Mouse (Mus musculus): ENCODE data around the gene Cep128. TPM values are rescaled to one million over a fixed set of nuclear protein-coding genes. Genes with fewer than 3 reads are reported as not detected.

Cep128 gene
- polyA plus RNA-seq, 1 experiment from 2014 or later, result 7.1 TPM

DNA sequence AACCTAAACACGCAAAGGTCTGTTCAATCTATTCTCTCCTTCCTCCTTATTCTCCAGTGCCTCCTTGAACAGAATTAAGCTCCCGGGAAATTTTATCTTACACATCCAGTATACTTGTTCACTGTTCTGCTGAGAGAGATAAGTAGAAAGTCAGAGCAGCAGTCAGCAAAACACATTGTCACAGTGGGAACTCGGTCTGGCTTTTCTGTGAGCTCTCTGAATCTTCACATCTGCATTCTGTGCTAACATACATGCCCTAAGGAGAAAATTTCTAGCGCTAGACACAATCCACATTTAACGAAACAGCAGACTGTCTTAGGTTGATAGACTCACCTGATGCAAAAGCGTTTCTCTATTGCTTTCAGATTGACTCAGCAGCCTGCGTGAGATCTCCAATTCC is 88.3 kb downstream of the Cep128 start:
- Histone ChIP-seq H3K27ac (no peak overlapping the region), H3K4me3 (no peak overlapping the region), H3K4me1 (no peaks in the 10 kb centered on the region), H3K9me3 (no peaks in the 10 kb centered on the region), H3K36me3 (peaks cover 11% of the 10 kb centered on the region), H3K27me3 (ENCODE audit: insufficient read depth, poor library complexity, severe bottlenecking) (no peaks in the 10 kb centered on the region)
- peak; percentile 73 for DNase-seq (ENCODE audit: low spot score)
- 72% methylated on average over 7 of the region's 7 CpGs for WGBS

DNA sequence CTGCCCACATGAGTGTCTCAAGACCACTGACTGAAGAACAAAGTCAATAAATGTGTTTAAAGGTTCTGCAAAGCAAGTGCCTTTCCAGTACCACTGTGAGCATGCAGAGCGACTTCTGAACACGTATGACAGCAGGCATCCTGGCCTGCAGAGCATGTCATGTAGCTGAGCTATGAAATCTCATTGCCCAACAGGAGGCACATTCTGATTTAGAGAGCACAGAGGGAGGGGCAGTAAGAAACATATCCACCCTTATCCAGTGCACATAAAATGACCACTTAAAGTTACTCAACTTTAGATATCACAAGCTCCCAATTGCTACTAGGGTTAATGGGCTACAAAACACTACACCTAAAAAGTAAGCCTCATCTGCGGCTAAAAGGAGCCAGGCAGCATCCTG is 88.8 kb downstream of the Cep128 start:
- WGBS, result 89% methylated on average over 3 of the region's 3 CpGs
- H3K36me3 ChIP-seq, result peaks cover 11% of the 10 kb centered on the region
- no peaks in the 10 kb centered on the region for H3K9me3 ChIP-seq
- DNase-seq (ENCODE audit: low spot score), result no peak
- H3K27me3 ChIP-seq (ENCODE audit: insufficient read depth, poor library complexity, severe bottlenecking), result no peaks in the 10 kb centered on the region
- no peak overlapping the region for H3K4me3 ChIP-seq
- no peak overlapping the region for H3K27ac ChIP-seq
- no peaks in the 10 kb centered on the region for H3K4me1 ChIP-seq

GRCm38 (mm10) chr12:91273936-91274335 is 110.3 kb downstream of the Cep128 start:
- Histone ChIP-seq H3K4me3 (no peak overlapping the region), H3K27me3 (ENCODE audit: insufficient read depth, poor library complexity, severe bottlenecking) (no peaks in the 10 kb centered on the region), H3K27ac (no peak overlapping the region), H3K36me3 (no peaks in the 10 kb centered on the region), H3K9me3 (no peaks in the 10 kb centered on the region), H3K4me1 (no peaks in the 10 kb centered on the region)
- no peak for DNase-seq (ENCODE audit: low spot score)
- 79% methylated on average over 2 of the region's 2 CpGs for WGBS

DNA sequence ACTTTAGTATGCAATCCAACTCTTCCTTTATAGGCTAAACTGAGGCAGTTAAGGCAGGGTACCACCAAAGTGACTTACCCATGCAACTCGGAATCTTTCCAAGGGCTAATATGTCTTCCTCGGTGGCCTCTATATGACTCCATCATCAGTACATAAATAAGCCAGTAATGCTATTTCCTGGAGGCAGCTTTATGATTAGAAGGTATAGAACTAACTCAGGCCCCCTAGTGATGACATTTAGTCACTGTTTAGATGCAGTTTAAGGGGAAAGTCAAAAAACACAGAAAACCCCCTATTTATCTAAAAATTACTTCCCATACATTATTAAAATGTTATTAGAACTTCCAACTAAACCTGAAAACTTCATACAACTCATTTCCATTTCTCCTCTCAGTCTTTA is 114.6 kb downstream of the Cep128 start:
- 94% methylated on average over 2 of the region's 2 CpGs for WGBS

DNA sequence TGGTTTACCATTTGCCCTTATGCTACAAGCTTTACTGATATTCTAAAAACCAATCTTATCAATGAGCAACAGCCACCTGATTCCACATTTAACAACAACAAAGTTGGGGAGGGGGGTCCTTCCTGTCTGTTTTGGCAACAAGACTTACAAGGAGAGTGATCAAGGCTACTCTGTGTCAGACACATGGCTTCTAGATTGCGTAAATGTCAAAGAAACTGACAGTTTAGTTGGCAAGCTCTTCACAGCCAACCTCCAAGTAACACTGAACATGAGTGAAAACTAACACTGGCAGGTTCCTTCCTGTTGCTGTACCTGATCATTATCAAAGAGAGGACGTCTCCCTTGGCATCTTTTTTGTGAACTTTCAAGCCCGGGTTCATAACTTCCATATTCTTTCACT is 115.2 kb downstream of the Cep128 start:
- 72% methylated on average over 3 of the region's 3 CpGs for WGBS

More for the DNA sequence above, 114.6 kb downstream of the Cep128 start:
- Histone ChIP-seq H3K36me3 (no peaks in the 10 kb centered on the region), H3K4me1 (no peaks in the 10 kb centered on the region), H3K27ac (no peak overlapping the region), H3K27me3 (ENCODE audit: insufficient read depth, poor library complexity, severe bottlenecking) (no peaks in the 10 kb centered on the region), H3K4me3 (no peak overlapping the region), H3K9me3 (no peaks in the 10 kb centered on the region)
- no peak for DNase-seq (ENCODE audit: low spot score)

DNA sequence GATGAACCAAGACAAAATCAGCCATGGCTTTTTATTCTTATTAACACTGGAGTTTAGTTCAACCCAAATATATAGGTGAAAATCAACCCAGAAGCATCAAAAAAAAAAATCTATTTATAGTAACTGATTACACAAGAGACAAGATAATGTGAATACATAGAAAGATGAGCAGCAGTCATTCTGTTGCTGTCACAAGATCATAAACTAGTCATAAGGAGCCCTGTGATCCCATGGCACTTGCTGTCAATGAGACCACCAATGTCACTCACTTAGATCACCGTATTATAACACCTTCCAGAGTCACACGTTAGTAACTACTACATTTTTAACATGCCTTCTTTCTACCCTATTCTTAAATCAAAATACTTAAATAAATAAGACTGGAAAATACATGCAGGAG is 118.2 kb downstream of the Cep128 start:
- WGBS, result 78% methylated on average over 2 of the region's 2 CpGs

More for the DNA sequence above, 115.2 kb downstream of the Cep128 start:
- Histone ChIP-seq H3K4me1 (no peaks in the 10 kb centered on the region), H3K9me3 (no peaks in the 10 kb centered on the region), H3K36me3 (no peaks in the 10 kb centered on the region), H3K27ac (no peak overlapping the region), H3K4me3 (no peak overlapping the region), H3K27me3 (ENCODE audit: insufficient read depth, poor library complexity, severe bottlenecking) (no peaks in the 10 kb centered on the region)
- DNase-seq (ENCODE audit: low spot score), result no peak

DNA sequence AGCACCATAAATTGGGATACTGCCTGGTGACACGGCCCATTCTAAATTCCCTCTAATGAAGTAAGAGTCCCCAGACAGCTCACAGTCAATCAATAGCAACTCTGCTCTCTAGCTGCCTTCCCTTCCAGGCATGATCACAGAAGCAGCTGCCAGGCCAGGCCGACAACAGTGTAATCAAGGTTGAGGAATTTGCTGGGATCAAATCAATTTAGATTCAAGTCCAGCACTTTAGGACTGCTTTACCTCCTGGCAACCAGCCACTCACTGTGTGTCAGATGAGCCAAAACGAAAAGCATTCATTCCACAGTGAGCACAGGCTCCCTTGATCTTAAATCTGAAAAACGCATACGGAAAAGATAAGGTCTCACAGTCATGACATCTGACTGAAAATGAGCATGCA is 118.7 kb downstream of the Cep128 start:
- H3K27me3 ChIP-seq (ENCODE audit: insufficient read depth, poor library complexity, severe bottlenecking), result no peaks in the 10 kb centered on the region
- H3K9me3 ChIP-seq, result no peaks in the 10 kb centered on the region
- WGBS, result 56% methylated on average over 5 of the region's 5 CpGs
- H3K36me3 ChIP-seq, result no peaks in the 10 kb centered on the region
- H3K27ac ChIP-seq, result no peak overlapping the region
- H3K4me3 ChIP-seq, result no peak overlapping the region
- H3K4me1 ChIP-seq, result no peaks in the 10 kb centered on the region
- no peak for DNase-seq (ENCODE audit: low spot score)

More for the DNA sequence above, 118.2 kb downstream of the Cep128 start:
- no peaks in the 10 kb centered on the region for H3K9me3 ChIP-seq
- H3K4me3 ChIP-seq, result no peak overlapping the region
- H3K27ac ChIP-seq, result no peak overlapping the region
- no peaks in the 10 kb centered on the region for H3K36me3 ChIP-seq
- H3K4me1 ChIP-seq, result no peaks in the 10 kb centered on the region
- DNase-seq (ENCODE audit: low spot score), result no peak
- no peaks in the 10 kb centered on the region for H3K27me3 ChIP-seq (ENCODE audit: insufficient read depth, poor library complexity, severe bottlenecking)

- no peak overlapping the region for H3K27ac ChIP-seq
- no peak overlapping the region for H3K4me3 ChIP-seq
- no peak for DNase-seq (ENCODE audit: low spot score)
- H3K4me1 ChIP-seq, result no peaks in the 10 kb centered on the region
- WGBS, result 89% methylated on average over 3 of the region's 3 CpGs
- H3K9me3 ChIP-seq, result no peaks in the 10 kb centered on the region
- H3K36me3 ChIP-seq, result no peaks in the 10 kb centered on the region
- no peaks in the 10 kb centered on the region for H3K27me3 ChIP-seq (ENCODE audit: insufficient read depth, poor library complexity, severe bottlenecking)
These were observed 119.3 kb downstream of the Cep128 start for GRCm38 (mm10) chr12:91264828-91265355.

- Histone ChIP-seq H3K4me1 (no peaks in the 10 kb centered on the region), H3K27me3 (ENCODE audit: insufficient read depth, poor library complexity, severe bottlenecking) (no peaks in the 10 kb centered on the region), H3K36me3 (no peaks in the 10 kb centered on the region), H3K4me3 (no peak overlapping the region), H3K9me3 (no peaks in the 10 kb centered on the region), H3K27ac (no peak overlapping the region)
- no peak for DNase-seq (ENCODE audit: low spot score)
- 77% methylated on average over 3 of the region's 3 CpGs for WGBS
These were observed 120.5 kb downstream of the Cep128 start for GRCm38 (mm10) chr12:91263705-91264104.

DNA sequence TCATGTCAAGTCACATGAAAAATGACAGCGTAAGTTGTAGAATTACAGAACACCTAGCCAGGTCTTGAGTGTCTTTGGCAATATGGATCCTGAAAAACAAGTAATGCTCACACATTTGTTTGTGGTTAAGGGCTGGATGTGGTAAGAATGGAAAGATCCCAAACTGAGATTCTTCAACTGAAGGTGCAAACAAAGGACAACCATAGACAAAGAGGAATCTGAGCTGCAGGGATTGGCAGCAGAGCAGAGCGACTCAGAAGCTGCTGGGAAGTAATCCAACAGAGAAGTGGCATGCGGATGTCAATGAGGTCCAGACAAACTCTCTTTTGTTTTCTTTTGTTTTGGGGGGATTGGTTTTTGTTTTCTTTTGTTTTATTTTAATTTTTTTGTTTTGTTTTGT is 121.4 kb downstream of the Cep128 start:
- no peak for DNase-seq (ENCODE audit: low spot score)
- 86% methylated on average over 3 of the region's 3 CpGs for WGBS
- no peaks in the 10 kb centered on the region for H3K36me3 ChIP-seq
- no peaks in the 10 kb centered on the region for H3K9me3 ChIP-seq
- no peaks in the 10 kb centered on the region for H3K4me1 ChIP-seq
- H3K4me3 ChIP-seq, result no peak overlapping the region
- H3K27ac ChIP-seq, result no peak overlapping the region
- H3K27me3 ChIP-seq (ENCODE audit: insufficient read depth, poor library complexity, severe bottlenecking), result no peaks in the 10 kb centered on the region

- no peaks in the 10 kb centered on the region for H3K4me1 ChIP-seq
- H3K4me3 ChIP-seq, result no peak overlapping the region
- no peak overlapping the region for H3K27ac ChIP-seq
- no peak for DNase-seq (ENCODE audit: low spot score)
- no peaks in the 10 kb centered on the region for H3K27me3 ChIP-seq (ENCODE audit: insufficient read depth, poor library complexity, severe bottlenecking)
- WGBS, result 84% methylated on average over 7 of the region's 7 CpGs
- H3K9me3 ChIP-seq, result no peaks in the 10 kb centered on the region
- no peaks in the 10 kb centered on the region for H3K36me3 ChIP-seq
These were observed 127.9 kb downstream of the Cep128 start for GRCm38 (mm10) chr12:91256334-91256733.

- Histone ChIP-seq H3K36me3 (no peaks in the 10 kb centered on the region), H3K4me1 (no peaks in the 10 kb centered on the region), H3K4me3 (no peak overlapping the region), H3K27ac (no peak overlapping the region), H3K27me3 (ENCODE audit: insufficient read depth, poor library complexity, severe bottlenecking) (no peaks in the 10 kb centered on the region), H3K9me3 (no peaks in the 10 kb centered on the region)
- DNase-seq (ENCODE audit: low spot score), result peak; percentile 83
- 96% methylated on average over 6 of the region's 6 CpGs for WGBS
These were observed 129.4 kb downstream of the Cep128 start for GRCm38 (mm10) chr12:91254831-91255230.

- Histone ChIP-seq H3K4me3 (no peak overlapping the region), H3K9me3 (no peaks in the 10 kb centered on the region), H3K27ac (no peak overlapping the region), H3K27me3 (ENCODE audit: insufficient read depth, poor library complexity, severe bottlenecking) (no peaks in the 10 kb centered on the region), H3K4me1 (no peaks in the 10 kb centered on the region), H3K36me3 (no peaks in the 10 kb centered on the region)
- DNase-seq (ENCODE audit: low spot score), result no peak
- 95% methylated on average over 7 of the region's 7 CpGs for WGBS
These were observed 163.6 kb downstream of the Cep128 start for GRCm38 (mm10) chr12:91220609-91221008.

DNA sequence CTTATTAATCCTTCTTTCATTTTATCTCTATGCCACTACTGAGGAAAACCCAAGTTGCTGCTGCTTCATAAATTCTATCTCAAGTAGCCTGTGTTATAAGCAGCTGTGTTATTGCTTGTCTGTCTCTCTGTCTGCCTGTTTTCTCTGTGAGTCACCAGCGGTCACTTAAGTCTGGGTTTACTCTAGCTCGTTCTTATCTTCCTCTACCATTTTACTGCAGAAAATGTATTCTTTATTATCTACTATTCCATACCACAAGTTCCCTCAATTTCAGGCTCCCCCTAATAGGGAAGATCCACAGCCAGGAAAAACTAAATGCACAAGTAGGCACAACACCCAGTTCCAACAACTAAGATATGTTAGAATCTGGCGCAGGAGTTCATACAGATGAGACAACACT is 178.7 kb downstream of the Cep128 start:
- H3K9me3 ChIP-seq, result no peaks in the 10 kb centered on the region
- no peaks in the 10 kb centered on the region for H3K4me1 ChIP-seq
- H3K36me3 ChIP-seq, result no peaks in the 10 kb centered on the region
- H3K4me3 ChIP-seq, result no peak overlapping the region
- WGBS, result 57% methylated on average over 3 of the region's 3 CpGs
- H3K27ac ChIP-seq, result no peak overlapping the region
- no peaks in the 10 kb centered on the region for H3K27me3 ChIP-seq (ENCODE audit: insufficient read depth, poor library complexity, severe bottlenecking)
- no peak for DNase-seq (ENCODE audit: low spot score)
